Mouse (Mus musculus) fat pad, adult 2 months (tissue): ENCODE measurements around the gene Dner.

Source experiments
- DNase-seq: peaks from one replicate; pipeline ENCODE4 v3.0.0-alpha.2; 2011; ENCODE audit warnings: low read depth, low spot score; ENCODE audit errors: extremely low read depth

Gene Dner

DNA sequence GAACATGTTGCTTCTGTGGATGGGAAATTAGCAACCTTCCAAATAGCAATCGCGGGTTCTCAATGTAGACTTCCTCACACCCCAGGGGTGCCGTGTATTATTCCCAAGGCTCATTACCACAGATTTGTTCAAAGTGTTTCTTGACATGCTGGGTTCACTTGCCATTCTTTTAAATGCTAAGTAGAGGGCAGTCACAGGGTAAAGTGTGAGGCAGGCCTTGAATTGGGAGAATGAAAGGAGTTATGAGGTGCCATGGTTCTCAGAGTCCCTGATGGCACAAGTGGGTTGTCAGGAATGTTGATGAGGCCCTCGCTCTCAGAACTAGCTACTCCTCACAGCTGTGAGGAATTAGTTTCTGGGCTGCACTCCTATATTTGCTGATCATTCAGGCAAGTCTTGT lies 160.0 kb downstream of the Dner start:
- no peak for DNase-seq

DNA sequence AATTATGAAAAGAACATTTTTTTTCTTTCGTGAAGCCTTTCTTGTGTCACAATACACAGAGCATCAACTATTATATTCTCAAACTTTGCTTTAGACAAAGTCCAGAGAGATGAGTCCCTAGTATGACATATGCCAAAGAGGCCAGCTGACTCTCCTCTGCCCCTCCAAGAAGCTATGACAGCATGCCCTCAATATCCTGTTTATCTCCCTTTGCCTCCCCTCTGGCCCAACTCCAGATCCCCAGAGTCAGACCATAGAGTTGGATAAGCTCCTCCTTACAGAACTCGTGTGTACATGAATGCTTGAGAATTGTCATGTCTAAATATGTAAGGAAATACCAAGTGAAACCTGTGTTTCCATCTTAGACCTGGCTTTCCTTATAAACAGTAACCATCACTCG lies 170.5 kb downstream of the Dner start:
- DNase-seq, result no peak

- no peak for DNase-seq
Measured at GRCm38 (mm10) chr1:84524413-84524812, 171.6 kb downstream of the Dner start.

GRCm38 (mm10) chr1:84522963-84523280 lies 173.1 kb downstream of the Dner start:
- DNase-seq, result no peak

GRCm38 (mm10) chr1:84522256-84522962 lies 173.6 kb downstream of the Dner start:
- no peak for DNase-seq

- DNase-seq, result no peak
Measured at GRCm38 (mm10) chr1:84518347-84518746, 177.7 kb downstream of the Dner start.

DNA sequence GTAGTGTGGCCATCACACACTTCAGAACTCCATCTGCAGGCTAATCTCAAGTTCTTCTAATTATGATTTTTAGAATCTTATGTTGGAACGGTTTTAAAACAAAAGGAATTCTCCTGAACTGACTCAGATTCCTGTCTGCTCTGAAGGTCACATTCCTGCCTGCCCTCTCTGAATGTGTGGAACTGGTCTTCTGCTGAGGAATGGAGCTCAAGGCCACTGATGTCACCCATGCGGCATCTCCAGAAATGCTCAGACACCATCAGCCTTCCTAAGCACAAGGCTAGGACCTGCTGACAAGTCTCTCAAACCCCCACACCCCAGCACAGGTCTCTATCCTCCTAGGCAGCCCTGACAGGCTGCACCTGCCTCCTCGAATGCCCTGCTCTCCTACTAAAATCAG lies 182.8 kb downstream of the Dner start:
- DNase-seq, result no peak

DNA sequence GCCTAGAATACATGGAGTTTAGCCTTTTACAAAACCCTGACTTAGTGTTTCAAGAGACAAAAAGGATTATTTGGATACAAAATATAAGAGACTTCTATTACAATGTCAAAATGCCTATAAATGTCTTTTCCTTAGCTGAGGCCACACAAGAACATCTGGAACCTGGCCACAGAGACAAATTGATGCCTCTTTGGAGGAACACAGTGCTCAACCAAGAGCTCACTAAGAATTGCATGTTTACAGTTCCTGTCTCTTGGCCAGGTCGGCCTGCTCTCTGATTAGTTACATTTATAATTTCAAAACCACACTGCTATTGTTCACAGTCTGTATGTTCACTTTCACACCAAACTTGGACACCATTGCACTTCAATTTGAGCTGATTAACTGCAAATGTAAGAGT lies 187.5 kb downstream of the Dner start:
- DNase-seq, result no peak

GRCm38 (mm10) chr1:84507568-84507967 lies 188.5 kb downstream of the Dner start:
- DNase-seq, result no peak

- no peak for DNase-seq
Measured at GRCm38 (mm10) chr1:84506984-84507546, 189.0 kb downstream of the Dner start.

GRCm38 (mm10) chr1:84500673-84501072 lies 195.3 kb downstream of the Dner start:
- DNase-seq, result no peak

GRCm38 (mm10) chr1:84491732-84492131 lies 204.3 kb downstream of the Dner start:
- DNase-seq, result no peak

DNA sequence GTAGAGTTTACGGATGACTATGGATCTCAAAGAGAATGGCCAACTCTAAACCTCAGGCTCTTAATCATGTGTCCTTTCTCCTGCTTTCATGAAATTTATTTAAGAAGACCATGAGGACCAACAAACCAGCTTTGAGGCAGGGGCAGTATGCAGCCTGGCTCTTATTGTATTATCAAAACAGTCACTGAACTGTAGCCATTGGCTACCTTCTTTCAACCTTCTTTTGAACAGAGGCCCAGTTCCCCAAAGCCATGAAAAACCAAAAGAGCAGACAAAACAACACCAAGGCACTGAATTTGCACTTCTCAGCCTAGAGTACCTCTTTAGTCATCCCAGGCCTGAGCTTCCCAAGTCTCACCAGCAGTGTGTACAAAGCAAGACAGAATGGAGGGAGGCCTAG lies 207.5 kb downstream of the Dner start:
- DNase-seq, result no peak

- DNase-seq, result no peak
Measured at GRCm38 (mm10) chr1:84485066-84485465, 211.0 kb downstream of the Dner start.

DNA sequence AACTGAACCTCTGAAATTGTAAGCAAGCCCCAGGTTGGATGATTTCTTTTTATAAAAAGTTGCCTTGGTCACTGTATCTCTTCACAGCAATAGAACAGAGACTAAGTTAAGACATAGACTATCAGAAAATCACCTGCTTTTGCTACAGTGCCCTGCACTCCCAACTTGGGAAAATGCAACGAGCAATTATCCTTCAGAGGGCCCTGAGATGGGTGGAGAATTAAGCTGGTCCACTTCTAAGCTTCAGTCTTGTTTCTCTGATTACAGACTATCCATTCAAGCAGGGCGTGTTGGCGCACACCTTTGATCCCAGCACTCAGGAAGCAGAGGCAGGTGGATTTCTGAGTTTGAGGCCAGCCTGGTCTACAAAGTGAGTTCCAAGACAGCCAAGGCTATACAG lies 211.4 kb downstream of the Dner start:
- DNase-seq, result no peak

DNA sequence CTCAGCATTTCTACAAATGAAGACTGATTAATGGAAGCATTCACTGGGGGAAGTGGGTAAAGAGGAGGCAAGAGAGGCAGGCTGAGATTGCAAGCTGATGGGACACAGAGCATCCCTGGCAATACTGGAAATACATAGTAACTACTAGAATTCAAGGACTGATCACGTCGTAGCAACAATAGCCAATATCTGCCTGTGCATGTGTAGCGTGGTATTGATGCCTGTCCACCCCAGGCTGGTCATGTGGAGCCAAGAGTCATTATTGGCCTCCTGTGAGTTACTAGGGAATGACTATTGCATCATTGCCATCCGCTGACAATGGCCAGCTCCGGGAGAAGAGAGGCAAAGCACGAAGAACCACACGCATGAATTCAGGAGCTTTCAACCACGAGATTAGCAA lies 216.0 kb downstream of the Dner start:
- DNase-seq, result no peak

DNA sequence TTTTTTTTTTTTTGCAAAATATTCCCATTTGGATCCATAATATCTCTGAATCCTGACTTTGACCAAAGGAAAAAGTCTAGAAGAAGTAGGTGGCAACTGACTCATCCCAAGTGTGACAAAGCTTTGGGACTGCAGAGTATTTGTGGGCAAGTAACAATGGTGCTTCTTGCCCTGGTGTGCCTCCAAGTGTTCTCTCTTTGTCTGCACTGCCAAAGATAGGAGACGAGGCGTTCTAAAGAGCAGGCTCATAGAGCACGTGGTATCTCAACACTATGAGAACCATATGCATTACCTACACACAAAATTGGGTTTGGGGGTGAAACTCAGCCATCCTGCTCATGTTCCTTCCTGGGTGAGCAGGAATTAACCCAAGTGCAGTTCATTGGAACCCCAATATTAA lies 221.7 kb downstream of the Dner start:
- DNase-seq, result no peak

DNA sequence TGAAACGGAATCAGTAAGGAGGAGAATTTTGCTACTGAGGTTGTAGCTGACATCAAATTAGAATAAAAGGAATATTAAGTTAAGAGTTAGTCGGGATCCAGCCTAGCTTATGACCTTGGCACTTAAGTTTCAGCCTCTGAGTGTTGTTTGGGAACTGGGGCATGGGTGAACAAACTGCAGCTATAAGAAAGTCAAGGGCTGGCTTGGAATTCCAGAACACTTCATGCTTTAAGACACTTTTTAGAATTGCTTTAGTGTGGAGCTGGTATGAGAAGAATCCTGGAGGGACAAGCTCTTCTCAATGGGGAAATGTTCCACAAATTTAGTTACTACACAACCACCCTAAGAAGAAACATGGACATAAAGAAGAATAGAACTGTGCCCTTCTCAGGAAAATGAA lies 223.8 kb downstream of the Dner start:
- no peak for DNase-seq

DNA sequence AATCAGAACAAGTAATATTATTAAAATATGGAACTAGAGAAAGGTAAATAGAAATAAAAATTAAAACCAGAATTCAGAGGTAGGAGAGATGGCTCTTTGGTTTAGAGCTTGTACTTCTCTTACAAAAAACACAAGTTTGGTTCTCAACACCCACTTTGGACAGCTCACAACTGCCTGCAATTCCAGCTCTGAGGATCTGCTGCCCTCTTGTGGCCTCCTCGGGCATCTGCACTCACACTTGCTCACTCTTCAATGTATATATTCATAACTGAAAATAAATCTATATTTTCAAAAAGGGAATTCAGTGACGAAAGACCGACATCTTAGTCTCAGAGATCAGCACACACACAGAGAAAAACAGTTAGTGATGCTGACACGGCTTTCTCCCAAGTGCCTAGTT lies 225.7 kb downstream of the Dner start:
- no peak for DNase-seq

- no peak for DNase-seq
Measured at GRCm38 (mm10) chr1:84467664-84468063, 228.4 kb downstream of the Dner start.

DNA sequence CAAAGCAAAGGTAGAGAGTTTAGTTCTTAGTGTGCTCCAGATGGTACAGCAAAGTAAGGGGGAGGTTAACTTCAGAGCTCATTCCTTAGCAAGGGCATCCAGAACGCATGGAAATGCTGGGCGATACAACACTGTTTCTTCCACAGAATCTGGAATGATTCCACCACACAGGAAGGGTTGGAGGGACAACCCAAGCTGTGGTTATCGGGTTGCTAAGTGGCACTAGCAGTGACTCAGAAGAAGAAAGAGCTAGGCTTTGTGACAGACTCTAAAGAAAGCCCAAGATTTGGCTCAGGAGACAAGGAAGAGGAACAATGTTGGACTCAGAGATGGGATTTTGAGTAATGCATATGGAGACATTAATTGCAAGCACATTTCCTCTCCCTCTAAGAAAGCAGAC lies 231.3 kb downstream of the Dner start:
- DNase-seq, result no peak

DNA sequence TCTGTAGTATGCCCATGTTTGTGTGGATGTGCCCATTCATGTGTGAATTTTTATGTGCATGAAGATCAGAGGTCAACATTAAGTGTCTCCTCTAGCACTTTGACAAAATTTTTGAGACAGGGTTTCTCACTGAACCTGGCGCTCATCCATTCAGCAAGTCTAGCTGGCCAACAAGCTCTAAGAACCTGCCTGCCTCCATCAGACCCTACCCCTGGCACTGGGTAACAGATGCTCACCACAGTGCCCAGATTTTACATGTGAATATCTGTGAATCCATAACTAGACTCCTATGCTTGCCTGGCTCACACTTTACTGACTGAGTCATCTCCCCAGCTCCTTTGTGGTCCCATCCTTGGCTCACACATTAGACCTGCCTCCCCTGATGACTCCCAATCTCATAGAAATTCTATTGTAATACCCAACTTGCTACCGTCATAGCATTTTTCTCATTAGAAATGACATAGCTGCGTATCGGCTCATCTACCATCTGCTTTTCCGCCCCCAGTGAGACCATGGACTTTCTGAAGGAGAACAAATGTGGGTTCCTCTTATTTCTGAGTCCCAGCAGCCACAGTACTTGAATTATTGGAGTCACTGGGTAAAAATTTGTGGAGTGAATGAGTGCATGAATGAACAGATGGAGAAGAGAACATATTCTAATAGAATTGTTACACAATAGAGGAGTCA lies 231.9 kb downstream of the Dner start:
- DNase-seq, result no peak
